Mouse (Mus musculus) midbrain, embryonic 16.5 days (tissue): ENCODE data around the gene Cpne1. TPM values are rescaled to one million over a fixed set of nuclear protein-coding genes. Genes with fewer than 3 reads are reported as not detected.

Source experiments
- polyA plus RNA-seq: library from polyadenylated mRNA; unstranded; fragments of >200 nt; fragmentation: Nextera tagmentation; extraction: Ambion mirVana; gene quantifications from 2 replicates; pipeline ENCODE4 v1.2.1, GENCODE M21; 2015

The Cpne1 gene
- polyA plus RNA-seq, 1 experiment from 2014 or later = 23.2 TPM

Other genes starting within 250 kb of the Cpne1 start
- gene Uqcc1, start 181.7 kb downstream of the Cpne1 start, polyA plus RNA-seq = 63.3 and 66.8 TPM in 2 replicates
- not detected in 2 replicates for gene Gm15557, start 171.2 kb downstream of the Cpne1 start, polyA plus RNA-seq
- gene Gdf5, start 166.6 kb downstream of the Cpne1 start, polyA plus RNA-seq = 0.95 and 1.8 TPM in 2 replicates
- 13.3 and 13.7 TPM in 2 replicates for gene Cep250, start 155.5 kb downstream of the Cpne1 start, polyA plus RNA-seq
- gene 6430550D23Rik, start 104.0 kb downstream of the Cpne1 start, polyA plus RNA-seq = 1.2 and 1.3 TPM in 2 replicates
- gene Ergic3, start 103.9 kb downstream of the Cpne1 start, polyA plus RNA-seq = 407 and 448 TPM in 2 replicates
- gene Fer1l4, start 59.0 kb downstream of the Cpne1 start, polyA plus RNA-seq = 0.30 TPM in 1 of 2 replicates, not detected in the other
- gene Spag4, start 46.8 kb downstream of the Cpne1 start, polyA plus RNA-seq = 7.2 and 7.8 TPM in 2 replicates
- 26.2 and 30.1 TPM in 2 replicates for gene Rbm12, start within 50 bp of the Cpne1 start, polyA plus RNA-seq
- 21.8 and 22.3 TPM in 2 replicates for gene Gm28036, start 15.1 kb upstream of the Cpne1 start, polyA plus RNA-seq
- 381 and 383 TPM in 2 replicates for gene Romo1, start 32.1 kb upstream of the Cpne1 start, polyA plus RNA-seq
- gene Nfs1, start 32.2 kb upstream of the Cpne1 start, polyA plus RNA-seq = 35.3 and 37.6 TPM in 2 replicates
- 406 and 441 TPM in 2 replicates for gene Rbm39, start 68.3 kb upstream of the Cpne1 start, polyA plus RNA-seq
- 132 and 136 TPM in 2 replicates for gene Phf20, start 84.5 kb upstream of the Cpne1 start, polyA plus RNA-seq
- gene Cnbd2, start 200.3 kb upstream of the Cpne1 start, polyA plus RNA-seq = 5.9 and 7.0 TPM in 2 replicates
- 79.3 and 82.1 TPM in 2 replicates for gene Scand1, start 200.7 kb upstream of the Cpne1 start, polyA plus RNA-seq